Mouse (Mus musculus) erythroblast, adult 5-6 weeks (primary cell): Measurements from ENCODE around the gene Tbxas1. TPM values are rescaled to one million over a fixed set of nuclear protein-coding genes. Genes with fewer than 3 reads are reported as not detected.

Source experiments
- ATAC-seq: replicated peaks from 2 replicates; pipeline ENCODE4 v1.8.0; 2016; ENCODE audit warnings: moderate number of reproducible peaks, mild to moderate bottlenecking, moderate TSS enrichment, inconsistent platforms; ENCODE audit not compliant: poor library complexity, low FRiP score, severe bottlenecking
- total RNA-seq, 2 experiments: library from RNA; stranded (forward) in 1 of 2; stranded (reverse) in 1 of 2; fragments of 150-400 nt in 1 of 2; fragments of 200-764, 138-1000 nt in 1 of 2; gene quantifications; 2 replicates each; pipeline versions ENCODE4 v1.2.3 to v1.2.4; 2015 to 2017; ENCODE audit warnings: low replicate concordance in 2 of 2

Tbxas1 gene
- total RNA-seq, 2 experiments from 2014 or later, result 55.9 to 83.5 TPM

DNA sequence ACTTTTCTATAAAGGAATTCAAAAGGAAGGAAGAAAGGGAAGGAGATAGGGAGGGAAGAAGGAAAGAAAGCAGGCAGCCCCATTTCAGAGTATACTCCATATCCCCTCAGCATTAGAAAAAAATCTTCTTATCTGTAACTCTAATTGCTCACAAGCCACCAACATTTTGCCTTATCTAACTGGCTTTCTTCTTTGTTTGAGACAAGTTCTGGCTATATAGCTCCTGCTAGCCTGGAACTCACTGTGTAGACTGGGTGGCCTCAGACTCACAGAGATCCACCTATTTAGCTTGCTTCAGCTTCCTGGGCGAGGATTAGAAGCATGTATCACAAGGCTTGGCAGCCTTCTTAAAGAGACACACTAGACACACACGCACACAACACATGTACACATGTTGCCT lies 23.5 kb upstream of the Tbxas1 start:
- no peak for ATAC-seq

DNA sequence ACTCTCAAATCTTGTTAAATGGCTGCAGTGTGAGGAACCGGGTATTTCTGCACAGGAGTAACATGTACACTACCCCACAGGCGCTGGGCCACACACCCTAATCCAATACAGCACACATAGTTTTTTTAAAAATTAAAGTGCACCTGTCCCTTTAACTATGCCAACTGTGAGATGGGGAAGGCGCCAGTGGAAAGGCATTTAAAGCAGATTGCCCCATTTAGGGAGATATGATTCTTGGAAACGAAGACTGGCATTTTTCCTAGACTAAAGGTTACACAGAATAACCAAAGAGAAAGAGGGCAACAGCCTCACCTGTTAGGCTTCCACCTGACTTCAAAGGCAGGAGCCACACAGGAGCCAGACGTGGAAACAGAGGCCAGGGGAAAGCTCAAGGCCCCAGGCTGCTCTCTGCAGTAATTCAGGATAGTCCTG lies 21.6 kb upstream of the Tbxas1 start:
- ATAC-seq, result no peak

DNA sequence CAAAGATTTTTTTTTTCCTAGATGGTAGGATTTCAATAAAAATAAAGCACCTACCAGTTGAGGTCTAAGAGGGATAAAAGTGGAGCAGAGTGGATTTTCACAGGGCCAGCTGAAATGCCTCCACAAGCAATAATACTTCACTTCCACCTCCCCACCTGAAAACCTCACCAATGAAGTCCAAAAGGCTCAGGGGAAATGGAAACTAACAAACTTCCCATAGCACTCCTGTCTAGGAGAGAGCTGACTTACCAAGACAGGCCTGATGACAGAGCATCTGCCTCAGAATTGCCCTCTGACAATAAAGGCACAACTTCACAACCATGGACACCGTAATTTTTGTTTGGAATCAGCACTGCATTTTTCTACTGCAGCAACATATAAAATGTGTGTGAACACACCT lies 15.4 kb upstream of the Tbxas1 start:
- no peak for ATAC-seq

DNA sequence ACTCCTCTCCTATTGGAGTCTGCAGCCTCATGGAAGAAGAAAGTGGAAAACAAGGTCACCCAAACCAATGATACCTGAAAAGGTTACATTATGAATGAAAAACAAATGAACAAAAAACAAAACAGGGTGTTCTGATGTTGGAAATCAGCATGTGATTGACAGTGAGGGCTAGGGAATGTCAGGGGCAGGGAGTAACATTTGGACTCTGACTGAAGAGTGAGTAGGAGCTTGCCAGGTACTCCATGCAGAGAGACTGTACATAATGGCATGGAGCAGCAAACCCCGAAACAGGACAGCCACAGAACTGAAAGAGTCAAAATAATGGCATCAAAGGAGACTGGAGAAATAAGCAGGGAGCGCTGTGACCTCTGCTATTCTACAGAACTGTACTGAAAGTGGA lies 14.9 kb upstream of the Tbxas1 start:
- ATAC-seq, result no peak

DNA sequence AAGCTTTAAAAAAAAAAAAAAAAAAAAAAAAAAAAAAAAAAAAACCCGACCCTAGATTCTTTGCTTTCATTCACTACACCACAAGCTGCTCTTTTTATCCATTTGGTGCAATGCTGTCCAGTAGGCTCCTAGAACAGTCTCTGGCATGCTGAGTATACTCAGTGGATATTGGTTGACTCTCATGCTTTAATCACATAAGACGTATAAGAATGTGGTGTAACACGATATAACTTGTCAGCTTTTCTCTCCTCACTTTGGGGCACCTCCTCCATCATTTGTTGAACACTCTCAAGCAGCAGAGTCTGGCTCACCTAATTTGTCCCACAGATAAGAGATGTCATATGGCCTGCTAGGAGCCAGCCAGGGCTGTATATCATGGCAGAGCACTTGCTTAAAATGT lies 11.6 kb upstream of the Tbxas1 start:
- no peak; the same call in 1 of the 2 replicates for ATAC-seq

DNA sequence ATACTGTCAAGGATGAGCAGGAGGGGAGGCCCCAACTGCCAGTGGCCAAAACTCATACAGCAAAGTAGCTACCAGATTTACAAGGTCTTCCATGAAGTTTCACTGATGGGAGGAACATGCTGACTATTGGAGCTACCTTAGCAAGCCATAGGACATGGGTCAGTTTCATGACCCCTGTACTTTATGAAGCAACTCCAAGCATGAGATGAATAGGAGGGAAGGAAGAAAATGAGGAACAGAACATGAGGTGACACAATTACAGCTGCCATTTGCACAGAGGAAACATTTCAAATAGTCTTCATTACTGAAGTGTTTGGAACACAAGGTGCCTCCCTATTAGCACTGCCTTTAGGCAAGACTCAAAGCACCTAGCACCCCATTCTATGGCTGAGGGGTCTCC lies 9.4 kb upstream of the Tbxas1 start:
- ATAC-seq, result no peak

DNA sequence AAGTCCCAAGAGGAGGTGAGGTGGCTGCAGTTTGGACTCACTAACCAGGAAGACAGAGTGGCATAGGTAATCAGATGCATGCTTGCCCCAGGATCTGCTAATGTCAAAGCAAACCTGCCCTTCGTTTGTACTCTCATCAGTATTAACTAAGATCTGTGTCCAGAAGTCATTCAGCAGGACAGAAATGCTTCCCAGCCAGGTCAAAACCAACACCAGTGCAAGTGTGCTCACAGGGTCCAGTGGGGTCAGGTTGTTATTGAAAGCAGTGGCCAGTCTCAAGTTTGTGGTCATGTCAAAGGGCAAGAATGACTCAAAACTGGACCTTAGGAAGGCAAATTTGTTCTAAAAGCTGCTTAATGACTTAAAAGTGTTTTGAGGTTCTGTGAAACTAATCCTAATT lies 8.8 kb upstream of the Tbxas1 start:
- ATAC-seq, result no peak

DNA sequence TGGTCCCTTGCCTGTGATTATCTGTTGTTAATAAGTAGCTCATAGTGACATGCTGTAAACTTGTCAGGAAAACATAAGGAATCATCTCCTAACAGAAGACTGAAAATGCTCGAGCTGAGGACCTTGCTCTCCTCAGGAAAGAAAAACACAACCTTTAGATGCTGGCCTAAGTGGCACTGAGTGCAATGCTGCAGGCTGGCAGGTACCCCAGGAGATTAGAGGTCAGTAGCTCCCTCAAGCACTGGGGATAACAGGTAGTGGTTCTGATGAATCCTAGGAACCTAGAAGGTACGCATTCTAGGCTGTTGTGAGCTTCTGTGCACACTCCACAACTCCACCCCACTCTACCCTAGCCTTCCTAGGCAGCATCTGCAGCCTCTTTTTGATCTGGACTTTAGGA lies 8.4 kb upstream of the Tbxas1 start:
- ATAC-seq, result no peak

DNA sequence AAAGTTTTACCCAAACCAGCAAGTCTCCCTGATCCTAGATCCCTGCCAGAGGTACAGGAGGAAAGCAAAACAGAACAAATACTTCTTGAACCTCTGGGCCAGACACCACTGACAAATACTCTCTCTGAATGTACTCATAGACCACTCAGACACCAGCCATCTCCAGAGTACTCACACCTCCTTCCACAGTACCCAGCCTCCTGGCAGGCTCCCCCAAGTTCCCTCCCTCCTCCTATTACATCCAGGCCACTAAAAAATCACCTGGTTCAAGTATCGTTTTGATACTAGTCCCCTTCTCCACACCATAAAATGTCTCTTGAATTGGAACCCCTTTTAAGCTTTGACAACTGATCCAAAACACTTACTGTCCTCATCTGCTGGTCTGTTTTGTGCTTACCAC lies 7.9 kb upstream of the Tbxas1 start:
- ATAC-seq, result no peak

DNA sequence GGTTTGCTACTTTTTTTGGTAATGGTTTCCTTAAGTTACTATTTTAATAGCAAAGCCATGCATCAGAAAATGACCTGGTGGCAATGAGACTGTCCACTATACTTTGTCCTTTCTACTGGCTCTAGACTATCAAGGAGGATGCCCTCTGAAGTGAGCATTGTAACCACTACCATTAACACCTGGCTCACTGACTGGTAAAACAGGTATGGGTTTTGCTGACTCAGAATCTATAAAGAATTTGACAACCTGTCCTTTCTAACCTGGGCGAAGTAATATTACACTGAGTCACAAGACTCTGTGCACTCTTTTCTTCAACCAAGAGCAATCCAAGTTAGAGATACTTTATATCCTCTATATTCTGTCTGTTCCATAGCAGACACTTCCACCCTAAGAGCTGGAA lies 6.2 kb upstream of the Tbxas1 start:
- ATAC-seq, result no peak

DNA sequence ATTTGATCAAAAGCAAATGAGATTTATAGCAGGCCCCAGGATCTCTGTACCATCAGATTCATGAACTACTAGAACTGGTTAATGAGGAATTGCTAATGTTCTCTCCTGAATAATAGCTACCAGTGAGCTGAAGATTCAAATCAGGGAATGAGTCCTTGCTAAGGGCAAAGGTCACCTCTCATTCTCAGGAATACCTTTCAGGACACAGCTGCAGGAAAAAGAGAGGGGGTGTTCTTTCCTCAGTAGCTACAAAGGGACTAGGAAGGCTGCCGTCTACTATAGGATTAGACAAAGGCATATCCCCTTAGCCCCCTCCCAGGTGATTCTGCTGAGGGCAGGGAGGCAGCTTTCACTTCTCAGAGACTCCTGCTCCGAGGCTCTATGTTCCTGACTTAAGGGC lies 5.1 kb upstream of the Tbxas1 start:
- ATAC-seq, result no peak

DNA sequence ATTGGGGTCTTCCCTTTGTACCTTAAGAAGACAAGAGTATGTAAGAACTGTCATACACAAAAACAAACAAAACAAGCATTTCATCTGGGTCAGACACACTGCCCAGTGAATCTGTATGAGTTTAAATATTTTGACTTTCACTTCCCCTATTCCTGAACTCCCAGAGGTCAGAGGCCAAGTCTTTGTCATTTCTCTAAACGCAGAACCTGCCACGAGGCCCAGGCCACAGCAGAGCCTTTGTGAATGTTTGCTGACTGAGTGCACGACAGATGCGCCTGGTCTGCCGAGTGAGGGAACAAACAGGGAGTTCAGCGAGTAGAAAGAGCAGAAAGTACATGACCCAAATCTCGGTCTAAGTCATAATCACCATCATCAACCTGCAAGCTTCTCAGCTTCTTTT lies 4.2 kb upstream of the Tbxas1 start:
- no peak for ATAC-seq

DNA sequence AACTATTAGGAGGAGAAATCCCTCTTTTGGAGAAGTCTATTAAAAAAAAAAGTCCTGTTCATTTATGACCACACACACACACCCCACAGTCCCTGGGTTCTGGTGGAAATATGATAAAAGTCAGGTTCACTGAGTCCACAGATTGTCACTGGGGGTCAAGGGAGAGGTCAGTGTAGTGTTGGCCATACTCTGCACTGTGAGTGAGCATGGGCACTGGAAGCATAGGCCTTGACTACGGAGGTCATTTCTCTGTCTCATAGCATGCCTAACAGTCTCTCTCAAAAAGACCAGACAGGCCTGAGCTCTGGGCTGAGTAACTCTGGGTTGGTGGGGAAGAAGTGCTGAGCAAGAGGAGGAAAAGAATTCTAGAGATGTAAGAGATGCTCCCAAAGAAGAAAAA lies 1.9 kb upstream of the Tbxas1 start:
- ATAC-seq, result 0 out of 2 replicates have a peak, but pooled peaks have one; percentile 15

DNA sequence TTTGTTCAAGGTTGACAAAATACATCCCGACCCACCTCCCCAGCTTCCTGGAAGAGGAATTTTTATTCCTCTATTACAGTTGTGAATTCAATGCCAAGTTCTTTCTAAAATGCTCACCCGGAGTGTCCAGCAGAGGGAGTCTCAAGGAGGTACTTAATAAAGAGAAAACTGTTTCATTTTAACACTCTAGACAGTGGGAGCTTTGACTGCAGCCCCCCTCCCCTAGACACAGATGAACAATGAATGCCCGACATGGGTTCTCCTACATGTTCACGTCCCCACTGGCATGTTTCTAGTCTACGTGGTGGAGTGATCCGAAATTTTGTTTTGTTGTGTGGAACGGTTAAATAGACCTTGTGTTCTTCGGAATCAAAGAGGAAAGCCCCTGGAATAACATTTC lies 1.2 kb upstream of the Tbxas1 start:
- peak; percentile 70 for ATAC-seq

DNA sequence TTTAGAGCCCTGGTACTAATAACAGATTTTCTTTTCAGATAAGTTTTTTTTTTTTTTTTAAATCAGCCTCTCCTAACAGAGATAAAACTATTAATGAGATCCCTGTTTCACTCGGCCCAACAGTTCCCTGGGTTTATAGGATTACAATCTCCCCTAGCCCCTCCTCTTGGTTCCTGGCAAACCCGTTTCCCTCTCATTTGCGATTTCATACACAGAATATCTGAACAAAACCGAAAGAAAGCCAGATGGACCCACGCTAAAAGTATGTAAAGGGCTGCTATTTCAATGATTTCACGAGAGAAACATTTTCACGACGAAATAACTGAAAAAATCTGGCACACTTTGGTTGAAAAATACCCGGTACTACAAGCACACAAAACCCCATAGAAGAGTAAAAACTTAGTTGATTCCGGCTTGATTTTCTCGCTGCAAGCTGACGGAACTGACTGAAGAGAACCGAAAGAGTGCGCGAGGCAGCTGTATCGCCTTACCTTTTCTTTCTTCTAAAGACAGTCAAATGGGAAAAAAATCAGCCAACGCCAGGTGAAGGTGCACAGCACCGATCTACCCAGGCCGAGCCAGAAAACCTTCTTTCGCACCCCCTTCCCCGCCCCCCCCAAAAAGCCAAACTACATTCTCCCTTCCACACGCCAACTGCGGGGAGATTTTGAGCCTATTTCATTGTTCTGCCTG lies 493 bp upstream of the Tbxas1 start:
- ATAC-seq, result peak; percentile 26; the same call in 1 of the 2 replicates

DNA sequence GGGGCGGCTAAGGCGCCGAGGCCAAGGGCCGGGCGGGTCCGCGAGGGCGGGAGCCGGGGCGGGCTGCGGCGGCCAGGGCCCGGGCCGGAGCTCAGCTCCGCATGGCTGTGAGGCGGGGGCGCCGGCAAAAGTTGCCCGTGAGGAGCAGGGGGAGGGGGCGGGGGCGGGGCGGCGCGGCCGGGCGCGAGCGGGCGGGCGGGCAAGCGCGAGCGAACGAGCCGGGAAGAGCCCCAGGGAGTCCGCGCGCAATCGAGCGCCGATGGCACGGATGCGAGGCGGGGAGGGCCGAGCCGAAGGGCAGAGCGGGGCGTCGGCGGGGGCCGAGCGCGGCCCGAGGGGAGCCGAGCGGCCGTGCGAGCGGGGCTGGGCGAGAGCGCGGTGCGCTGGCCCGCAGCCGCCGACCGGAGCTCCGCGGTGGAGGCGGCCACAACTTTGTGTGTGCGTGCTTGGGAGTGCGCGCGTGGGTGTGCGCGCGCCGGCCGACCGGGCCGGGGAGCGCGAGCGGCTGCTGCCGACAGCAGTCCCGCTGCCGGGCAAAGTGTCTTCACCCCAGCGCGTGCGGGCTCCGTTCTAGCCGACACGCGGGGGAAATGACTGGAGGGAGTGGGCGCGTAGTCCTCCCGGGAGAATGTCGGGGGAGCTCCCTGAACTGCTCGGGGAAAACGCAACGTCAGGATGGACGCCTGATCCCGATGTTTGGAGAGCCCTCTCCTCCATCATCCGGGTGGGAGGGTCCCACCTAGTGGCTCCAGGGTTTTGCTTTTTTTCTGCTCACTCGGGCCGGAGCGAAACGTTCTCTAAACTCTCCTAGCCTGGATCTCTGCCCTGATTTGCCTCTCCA lies 1.1 kb downstream of the Tbxas1 start, which contains the start of gene Hipk2:
TSS of gene Hipk2 (minus strand) at position 95 of the 841 bp plus-strand sequence.
- ATAC-seq, result peak; percentile 58

DNA sequence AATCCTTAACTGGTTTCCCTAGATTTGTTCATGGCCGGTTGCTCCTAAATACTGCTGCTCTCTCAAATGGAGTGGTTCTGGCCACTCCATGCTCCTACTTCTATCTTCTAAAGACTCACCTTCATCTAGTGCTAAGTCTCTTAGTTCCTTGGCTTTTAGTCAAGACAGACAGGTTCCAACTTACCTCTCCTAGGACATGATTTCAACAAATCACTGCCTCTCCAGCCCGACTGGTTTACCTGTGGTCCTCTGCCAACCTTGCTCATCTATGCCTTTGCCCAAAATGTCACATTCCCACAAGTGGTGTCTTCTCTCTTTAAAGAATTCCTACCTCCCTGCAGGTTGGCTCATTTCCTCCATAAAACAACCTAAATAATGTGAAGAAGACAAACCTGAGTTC lies 2.5 kb downstream of the Tbxas1 start:
- no peak for ATAC-seq

DNA sequence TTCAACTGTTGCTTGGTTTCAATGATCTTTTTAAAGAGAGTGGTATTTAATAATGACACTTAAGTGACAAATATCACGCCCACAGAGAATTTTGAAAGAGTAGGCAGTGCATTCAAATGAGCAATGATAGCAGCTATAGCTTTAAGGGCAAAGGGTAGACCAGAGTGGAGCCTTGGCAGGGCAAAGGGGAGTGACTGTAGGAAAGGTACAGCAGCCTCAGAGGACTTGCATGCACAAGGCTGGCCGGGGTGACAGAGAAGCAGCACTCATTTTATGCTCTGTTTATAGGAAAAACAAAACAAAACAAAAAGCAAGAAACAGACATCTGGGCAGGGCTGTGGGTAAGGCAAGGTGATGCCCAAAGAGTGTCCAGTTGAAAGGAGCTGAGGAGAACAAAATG lies 6.3 kb downstream of the Tbxas1 start:
- ATAC-seq, result no peak

DNA sequence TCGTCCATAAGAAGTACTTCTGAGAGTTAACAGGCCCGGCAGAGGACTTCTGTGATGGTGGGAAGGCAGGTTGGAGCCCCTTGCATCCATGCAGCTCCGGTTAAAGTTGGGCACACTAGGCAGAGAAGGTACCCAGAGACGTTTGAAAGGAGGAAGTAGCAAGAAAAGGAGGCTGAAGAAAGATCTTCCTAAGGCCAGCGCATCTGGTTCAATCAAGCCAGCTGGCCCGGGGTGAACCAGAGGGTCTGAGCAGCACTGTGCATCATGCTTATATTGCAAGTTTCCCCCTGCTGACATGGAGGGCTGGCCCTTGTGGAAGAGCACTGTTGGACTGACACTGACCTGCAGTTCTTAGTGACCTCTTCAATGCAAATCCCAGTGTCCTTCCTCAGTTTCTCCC lies 6.8 kb downstream of the Tbxas1 start:
- no peak for ATAC-seq

DNA sequence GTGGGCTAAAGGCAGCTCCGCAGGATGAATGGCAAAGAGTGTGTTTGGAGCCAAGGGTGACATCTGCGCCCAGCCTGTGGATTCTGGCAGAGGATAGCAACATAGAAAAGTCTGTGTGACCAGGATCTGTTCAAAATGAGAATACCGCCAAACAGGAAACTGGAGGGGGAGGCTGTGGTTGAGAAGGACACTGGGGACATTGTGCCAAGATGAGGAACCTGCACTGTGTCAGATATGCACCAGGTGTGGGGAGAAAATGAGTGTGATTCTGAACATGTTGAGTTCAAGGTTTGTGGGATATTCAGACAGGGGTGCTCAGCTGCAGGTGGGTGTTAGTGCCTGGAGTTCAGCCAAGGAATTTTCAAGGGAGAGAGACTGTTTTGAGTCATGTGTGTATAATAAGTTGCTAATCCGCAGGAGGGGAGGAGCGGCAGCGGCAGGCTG lies 7.5 kb downstream of the Tbxas1 start:
- ATAC-seq, result no peak

DNA sequence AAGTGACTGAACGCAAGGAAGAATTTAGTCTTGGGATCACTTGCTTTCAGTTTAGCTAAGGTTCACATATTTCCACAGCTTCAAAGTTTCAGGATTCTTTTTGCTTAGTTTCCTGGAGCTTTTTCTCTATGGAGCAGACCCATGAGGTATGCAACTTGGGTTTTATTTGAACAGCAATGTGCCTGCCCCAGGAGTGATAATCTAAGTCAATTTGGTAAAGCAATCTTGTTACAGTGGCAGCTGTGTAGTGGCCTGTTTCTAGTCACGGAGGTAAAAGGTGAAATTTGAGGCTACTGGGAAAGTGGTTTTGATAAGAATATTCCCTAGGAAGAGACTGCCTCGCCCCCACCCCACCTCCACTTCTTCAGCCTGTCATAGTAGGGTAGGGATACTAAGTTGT lies 9.3 kb downstream of the Tbxas1 start:
- ATAC-seq, result no peak
